ENCODE assay signal across 18 mouse cellular contexts in genomic region chr19:28095620-28096019, GRCm38 (mm10).
DNase-seq lines count a peak whose midpoint lies in the region; ATAC-seq lines count a peak whose summit lies in the region.
"Had no signal": no experiment of that assay in that cellular context is flagged by ENCODE, and none has a peak within 500 bp of the region (broad histone marks: within the 10 kb centered on the region; RNA-seq: fewer than 3 reads in every experiment).

No protein-coding gene starts in this region.

- ATAC-seq in forebrain, embryonic 16.5 days: no peak
- ATAC-seq in forebrain, embryonic 11.5 days (replicated peaks; ENCODE audit: low FRiP score): no peak
- ATAC-seq in hindbrain, embryonic 12.5 days (ENCODE audit: low FRiP score): no peak
- no peak for ATAC-seq in hindbrain, embryonic 11.5 days (ENCODE audit: low FRiP score)
- ATAC-seq in neural tube, embryonic 12.5 days (ENCODE audit: low FRiP score, low read depth): no peak
- no peak for ATAC-seq in neural tube, embryonic 15.5 days (ENCODE audit: low FRiP score)
- ATAC-seq: intestine, embryonic 15.5 days had no signal

- no peaks in the 10 kb centered on the region for H3K36me3 ChIP-seq in forebrain, embryonic 16.5 days (ENCODE audit: control insufficient read depth, insufficient read depth)
- H3K36me3 ChIP-seq in forebrain, embryonic 11.5 days (ENCODE audit: control insufficient read depth, insufficient read depth, low read length): no peaks in the 10 kb centered on the region
- H3K36me3 ChIP-seq in hindbrain, embryonic 12.5 days: no peaks in the 10 kb centered on the region
- H3K36me3 ChIP-seq in hindbrain, embryonic 11.5 days (ENCODE audit: control insufficient read depth, insufficient read depth, low read length): no peaks in the 10 kb centered on the region
- H3K36me3 ChIP-seq in neural tube, embryonic 12.5 days: no peaks in the 10 kb centered on the region
- H3K36me3 ChIP-seq in neural tube, embryonic 15.5 days: no peaks in the 10 kb centered on the region
- H3K36me3 ChIP-seq: intestine, embryonic 15.5 days; kidney, embryonic 15.5 days; liver, embryonic 15.5 days had no signal

- H3K9ac ChIP-seq in forebrain, embryonic 16.5 days (replicated peaks; ENCODE audit: low read depth, low read length): no peak overlapping the region; the same call in 1 of the 2 replicates
- no peak overlapping the region for H3K9ac ChIP-seq in forebrain, embryonic 11.5 days (ENCODE audit: low read length)
- no peak overlapping the region for H3K9ac ChIP-seq in hindbrain, embryonic 12.5 days
- no peak overlapping the region for H3K9ac ChIP-seq in hindbrain, embryonic 11.5 days (ENCODE audit: low read depth, low read length)
- no peak overlapping the region for H3K9ac ChIP-seq in neural tube, embryonic 12.5 days
- H3K9ac ChIP-seq in neural tube, embryonic 15.5 days (replicated peaks): no peak overlapping the region
- H3K9ac ChIP-seq: intestine, embryonic 15.5 days; kidney, embryonic 15.5 days; liver, embryonic 15.5 days had no signal

- 29% methylated on average over 9 of the region's 9 CpGs for WGBS in forebrain, embryonic 16.5 days
- 44% methylated on average over 9 of the region's 9 CpGs for WGBS in forebrain, embryonic 11.5 days
- 33% methylated on average over 9 of the region's 9 CpGs for WGBS in hindbrain, embryonic 12.5 days
- WGBS in hindbrain, embryonic 11.5 days: 34% methylated on average over 9 of the region's 9 CpGs
- WGBS in neural tube, embryonic 12.5 days: 19% methylated on average over 9 of the region's 9 CpGs
- 9% methylated on average over 9 of the region's 9 CpGs for WGBS in neural tube, embryonic 15.5 days

- H3K27ac ChIP-seq in forebrain, embryonic 16.5 days (ENCODE audit: low read length): no peak overlapping the region
- H3K27ac ChIP-seq in forebrain, embryonic 11.5 days (ENCODE audit: low read depth, low read length): no peak overlapping the region
- no peak overlapping the region for H3K27ac ChIP-seq in hindbrain, embryonic 12.5 days
- no peak overlapping the region for H3K27ac ChIP-seq in hindbrain, embryonic 11.5 days (ENCODE audit: low read depth, low read length)
- H3K27ac ChIP-seq in neural tube, embryonic 12.5 days: no peak overlapping the region
- no peak overlapping the region for H3K27ac ChIP-seq in neural tube, embryonic 15.5 days (replicated peaks)
- H3K27ac ChIP-seq: intestine, embryonic 15.5 days; kidney, embryonic 15.5 days; liver, embryonic 15.5 days had no signal

- DNase-seq in forebrain, embryonic 11.5 days (ENCODE audit: low spot score): no peak
- DNase-seq in hindbrain, embryonic 11.5 days (ENCODE audit: low spot score): no peak
- no peak for DNase-seq in neural tube, embryonic 10.5 days (ENCODE audit: extremely low spot score, low spot score)
- no peak for DNase-seq in thymus, postnatal 25 days
- DNase-seq: adrenal gland, adult 8-10 months; cerebellum, adult 11 months; cerebellum, postnatal 36 days; gastrocnemius, postnatal 10 days; lung, postnatal 14 days; right cerebral cortex, postnatal 25 days had no signal

- no peaks in the 10 kb centered on the region for H3K4me1 ChIP-seq in forebrain, embryonic 16.5 days (replicated peaks; ENCODE audit: control insufficient read depth, insufficient read depth, low read length)
- no peaks in the 10 kb centered on the region for H3K4me1 ChIP-seq in forebrain, embryonic 11.5 days (replicated peaks; ENCODE audit: control insufficient read depth, insufficient read depth, low read length)
- peaks cover 4% of the 10 kb centered on the region; the same call in 1 of the 2 replicates for H3K4me1 ChIP-seq in hindbrain, embryonic 12.5 days
- no peaks in the 10 kb centered on the region for H3K4me1 ChIP-seq in hindbrain, embryonic 11.5 days (replicated peaks; ENCODE audit: control insufficient read depth, insufficient read depth, low read length)
- H3K4me1 ChIP-seq in neural tube, embryonic 12.5 days: no peaks in the 10 kb centered on the region; the same call in 1 of the 2 replicates
- H3K4me1 ChIP-seq in neural tube, embryonic 15.5 days: peaks cover 10% of the 10 kb centered on the region
- H3K4me1 ChIP-seq: intestine, embryonic 15.5 days; kidney, embryonic 15.5 days; liver, embryonic 15.5 days had no signal

- no peaks in the 10 kb centered on the region for H3K27me3 ChIP-seq in forebrain, embryonic 16.5 days (replicated peaks; ENCODE audit: control insufficient read depth, insufficient read depth, low read length)
- no peaks in the 10 kb centered on the region for H3K27me3 ChIP-seq in forebrain, embryonic 11.5 days (ENCODE audit: control insufficient read depth, insufficient read depth, low read length)
- no peaks in the 10 kb centered on the region for H3K27me3 ChIP-seq in hindbrain, embryonic 12.5 days
- H3K27me3 ChIP-seq in hindbrain, embryonic 11.5 days (ENCODE audit: control insufficient read depth, insufficient read depth, low read length): no peaks in the 10 kb centered on the region
- H3K27me3 ChIP-seq in neural tube, embryonic 12.5 days (replicated peaks): no peaks in the 10 kb centered on the region
- H3K27me3 ChIP-seq in neural tube, embryonic 15.5 days (replicated peaks): no peaks in the 10 kb centered on the region
- H3K27me3 ChIP-seq: intestine, embryonic 15.5 days; kidney, embryonic 15.5 days; liver, embryonic 15.5 days had no signal

- H3K4me3 ChIP-seq in forebrain, embryonic 16.5 days (replicated peaks; ENCODE audit: low read length): no peak overlapping the region
- H3K4me3 ChIP-seq in forebrain, embryonic 11.5 days (ENCODE audit: low read depth, low read length): no peak overlapping the region
- H3K4me3 ChIP-seq in hindbrain, embryonic 12.5 days: no peak overlapping the region
- no peak overlapping the region for H3K4me3 ChIP-seq in hindbrain, embryonic 11.5 days (ENCODE audit: low read depth, low read length)
- H3K4me3 ChIP-seq in neural tube, embryonic 12.5 days: no peak overlapping the region
- H3K4me3 ChIP-seq in neural tube, embryonic 15.5 days (replicated peaks): no peak overlapping the region
- H3K4me3 ChIP-seq: erythroblast, embryonic 14.5 days; intestine, embryonic 15.5 days; kidney, embryonic 15.5 days; liver, embryonic 15.5 days had no signal

- H3K4me2 ChIP-seq in forebrain, embryonic 16.5 days (ENCODE audit: low read length): 0 out of 2 replicates have a peak overlapping the region, but pooled peaks have one; percentile 8
- H3K4me2 ChIP-seq in forebrain, embryonic 11.5 days (ENCODE audit: low read depth, low read length, severe bottlenecking): no peak overlapping the region
- 0 out of 2 replicates have a peak overlapping the region, but pooled peaks have one; percentile 5 for H3K4me2 ChIP-seq in hindbrain, embryonic 12.5 days (replicated peaks)
- no peak overlapping the region for H3K4me2 ChIP-seq in hindbrain, embryonic 11.5 days (replicated peaks; ENCODE audit: low read depth, low read length)
- H3K4me2 ChIP-seq in neural tube, embryonic 12.5 days (replicated peaks): peak overlapping the region; percentile 26
- H3K4me2 ChIP-seq in neural tube, embryonic 15.5 days: peak overlapping the region; percentile 36
- H3K4me2 ChIP-seq: intestine, embryonic 15.5 days; kidney, embryonic 15.5 days; liver, embryonic 15.5 days had no signal

- H3K9me3 ChIP-seq in forebrain, embryonic 16.5 days (ENCODE audit: control insufficient read depth, low read length): no peaks in the 10 kb centered on the region
- no peaks in the 10 kb centered on the region for H3K9me3 ChIP-seq in forebrain, embryonic 11.5 days (ENCODE audit: control insufficient read depth, low read length)
- H3K9me3 ChIP-seq in hindbrain, embryonic 12.5 days (replicated peaks): no peaks in the 10 kb centered on the region
- H3K9me3 ChIP-seq in hindbrain, embryonic 11.5 days (ENCODE audit: control insufficient read depth, low read length): no peaks in the 10 kb centered on the region
- no peaks in the 10 kb centered on the region for H3K9me3 ChIP-seq in neural tube, embryonic 12.5 days
- H3K9me3 ChIP-seq in neural tube, embryonic 15.5 days (replicated peaks): no peaks in the 10 kb centered on the region
- H3K9me3 ChIP-seq: intestine, embryonic 15.5 days; kidney, embryonic 15.5 days; liver, embryonic 15.5 days had no signal

Comparison
In these comparisons a context has a peak if more than half of its experiments do, and no peak if none do; other contexts are left out.
1. H3K4me2 ChIP-seq: peak in forebrain, embryonic 16.5 days (single experiment), hindbrain, embryonic 12.5 days (single experiment), neural tube, embryonic 12.5 days (single experiment) and neural tube, embryonic 15.5 days (single experiment); none in forebrain, embryonic 11.5 days (single experiment) and hindbrain, embryonic 11.5 days (single experiment).